Mouse (Mus musculus) gastrocnemius, postnatal 25 days (tissue): ENCODE data around the gene Cep55. TPM values are rescaled to one million over a fixed set of nuclear protein-coding genes. Genes with fewer than 3 reads are reported as not detected.

ENCODE experiments used
- DNase-seq: peaks from one replicate; pipeline ENCODE4 v3.0.0; 2022
- total RNA-seq, 2 experiments: library from RNA; stranded (reverse); gene quantifications; 1 replicate in 1 of 2; 2 replicates in 1 of 2; pipeline ENCODE4 v1.2.3; 2021

The Cep55 gene
- total RNA-seq, 2 experiments from 2014 or later = 0.10 to 0.29 TPM

DNA sequence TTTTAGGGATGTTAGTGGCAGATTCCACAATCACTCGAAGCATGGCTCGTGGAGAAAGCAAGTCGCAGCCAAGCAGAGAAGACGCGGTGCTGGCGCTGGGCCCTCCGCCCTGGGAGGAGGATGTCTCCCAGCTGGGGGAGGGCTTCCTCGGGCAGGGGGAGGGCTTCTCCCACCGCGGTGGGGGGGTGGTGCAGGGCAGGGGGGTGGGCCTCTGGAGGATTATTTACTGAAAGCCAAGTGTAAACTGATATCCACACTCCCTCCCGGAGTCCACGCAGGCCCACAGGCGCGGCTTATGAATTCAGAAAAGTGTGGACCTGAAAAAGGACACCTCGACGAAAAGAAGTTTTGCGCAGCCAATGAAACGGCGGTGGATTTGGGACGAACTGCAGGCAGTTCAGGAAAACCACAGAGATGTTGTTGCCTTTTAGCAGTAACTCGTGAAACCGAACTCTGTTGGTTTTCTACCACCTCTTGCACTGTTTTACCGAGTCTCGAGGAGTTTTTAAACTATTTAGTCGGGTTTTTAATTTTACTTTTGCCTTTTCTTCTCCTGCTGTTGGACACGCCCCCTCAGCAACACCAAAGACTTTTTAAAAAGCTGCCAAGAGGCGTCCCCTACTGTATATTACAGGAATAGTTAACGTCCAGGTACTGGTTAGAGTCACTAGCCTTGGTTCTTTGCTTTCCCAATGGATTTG is 11.4 kb upstream of the Cep55 start, which contains the start of gene Myof:
Myof (minus strand) TSS at position 297 of the 701 bp plus-strand sequence.
- peak; percentile 66 for DNase-seq

DNA sequence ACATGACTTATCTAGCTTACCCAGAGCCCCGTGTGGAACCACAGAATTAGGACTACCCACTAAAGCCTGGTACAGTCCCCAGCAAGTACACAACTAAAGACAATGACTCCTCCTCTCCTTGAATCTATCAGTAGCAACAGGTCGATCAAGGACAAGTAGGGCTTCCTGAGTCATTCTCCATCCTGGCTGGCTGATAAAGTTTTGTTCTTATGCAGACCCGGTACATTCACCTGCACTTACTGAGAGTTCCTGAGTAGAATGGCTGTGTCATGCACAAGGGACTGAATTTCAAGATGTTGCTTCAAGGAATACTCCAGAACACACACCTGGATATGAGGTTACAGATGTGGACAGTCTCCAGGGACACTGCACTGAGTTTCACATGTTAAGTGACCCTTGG is 9.6 kb upstream of the Cep55 start:
- DNase-seq = no peak

DNA sequence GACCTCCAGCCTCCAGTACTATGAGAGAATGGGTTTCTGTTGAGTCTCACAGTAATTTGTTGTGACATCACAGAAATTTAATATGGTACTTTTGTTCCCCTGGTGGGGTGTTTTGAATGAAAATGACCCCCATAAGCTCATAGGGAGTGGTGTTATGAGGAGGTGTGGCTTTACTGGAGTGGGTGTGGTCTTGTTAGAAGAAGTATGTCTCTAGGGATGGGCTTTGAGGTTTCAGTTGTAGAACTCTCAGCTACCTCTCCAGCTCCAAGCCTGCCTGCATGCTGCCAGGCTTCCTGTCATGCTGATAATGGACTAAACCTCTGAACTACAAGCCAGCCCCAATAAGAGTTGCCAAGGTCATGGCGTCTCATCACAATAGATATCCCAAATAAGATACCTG is 5.1 kb upstream of the Cep55 start:
- no peak for DNase-seq

DNA sequence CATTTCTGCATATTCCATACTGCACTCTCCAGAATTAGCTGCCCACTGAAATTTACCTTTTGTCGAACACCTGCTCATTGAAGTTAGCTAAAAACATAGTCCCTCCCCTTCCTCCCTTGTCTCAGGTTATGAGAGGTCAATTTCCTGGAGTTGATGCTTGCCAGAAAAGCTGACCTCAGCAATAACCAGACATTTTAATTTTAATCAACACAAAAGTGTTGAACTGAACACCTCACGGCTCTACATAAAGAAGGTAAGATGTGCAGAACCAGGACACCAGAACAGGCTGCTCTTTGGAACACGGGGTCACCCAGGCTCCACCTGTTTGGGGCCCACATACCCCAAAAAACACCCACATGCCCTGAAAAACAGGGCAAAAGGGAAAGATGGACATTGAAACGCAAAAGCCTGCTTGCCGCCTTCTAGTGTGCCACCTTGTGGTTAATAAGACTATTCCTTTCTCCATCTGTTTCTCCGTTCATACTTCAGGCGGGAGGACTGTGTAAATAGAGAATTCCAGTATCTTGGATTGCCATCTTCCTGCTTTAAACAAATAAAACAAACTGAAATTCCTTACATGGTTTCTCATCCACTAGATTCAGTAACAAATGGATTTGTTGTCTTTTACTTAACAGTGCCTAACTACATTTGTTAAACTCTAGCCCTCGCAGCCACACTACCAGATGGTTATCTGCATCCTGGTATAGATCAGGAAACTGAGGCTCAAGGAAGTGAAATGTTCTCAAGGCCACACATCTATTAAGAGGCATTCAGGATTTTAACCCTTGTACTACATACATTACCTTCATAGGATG is 1.4 kb upstream of the Cep55 start:
- DNase-seq = no peak

DNA sequence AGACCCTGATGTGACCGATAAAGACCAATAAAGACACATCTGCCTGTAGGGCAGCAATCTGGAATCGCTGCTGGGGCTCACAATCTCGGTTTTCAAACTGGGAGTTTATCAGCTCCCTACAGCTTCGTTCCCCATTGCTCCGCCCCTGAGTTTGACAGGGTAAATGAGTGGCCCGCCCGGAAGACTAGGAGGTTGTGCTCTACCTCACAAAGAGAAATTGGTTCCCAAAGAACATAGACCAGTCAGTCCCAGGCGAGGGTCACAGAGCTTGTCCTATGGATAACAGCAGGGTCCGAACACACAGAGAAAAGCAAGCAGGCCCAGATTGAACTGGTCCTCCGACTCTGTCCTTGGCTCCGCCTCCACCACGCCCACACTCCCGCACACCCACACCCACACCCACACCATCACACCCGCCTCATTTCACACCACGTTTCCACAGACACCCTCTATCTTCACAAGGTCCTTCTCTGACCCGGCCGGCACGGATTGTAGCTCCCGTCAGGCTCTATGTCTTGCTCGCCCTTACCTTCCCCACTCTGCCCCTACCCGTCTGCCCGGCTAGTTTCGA is 577 bp upstream of the Cep55 start:
- DNase-seq = no peak

DNA sequence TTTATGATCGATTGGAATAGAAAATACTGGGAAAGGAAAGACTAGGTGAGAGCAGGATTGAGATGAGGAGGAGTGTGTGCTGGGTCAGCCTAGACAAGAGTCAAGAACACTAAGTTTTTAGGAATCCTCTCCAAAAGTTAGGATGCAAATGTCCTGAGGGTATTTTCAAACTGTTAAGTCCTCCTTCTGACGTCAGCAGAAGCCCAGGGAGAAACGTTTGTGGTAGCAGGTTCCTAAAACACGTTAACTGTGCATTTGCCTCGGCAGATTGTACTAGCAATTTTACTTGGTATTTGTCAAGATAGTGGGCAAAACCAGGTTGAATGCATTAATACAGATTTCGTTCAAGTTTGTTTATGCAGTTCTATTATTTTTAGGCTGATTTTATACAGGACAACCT is 987 bp downstream of the Cep55 start:
- DNase-seq = no peak

DNA sequence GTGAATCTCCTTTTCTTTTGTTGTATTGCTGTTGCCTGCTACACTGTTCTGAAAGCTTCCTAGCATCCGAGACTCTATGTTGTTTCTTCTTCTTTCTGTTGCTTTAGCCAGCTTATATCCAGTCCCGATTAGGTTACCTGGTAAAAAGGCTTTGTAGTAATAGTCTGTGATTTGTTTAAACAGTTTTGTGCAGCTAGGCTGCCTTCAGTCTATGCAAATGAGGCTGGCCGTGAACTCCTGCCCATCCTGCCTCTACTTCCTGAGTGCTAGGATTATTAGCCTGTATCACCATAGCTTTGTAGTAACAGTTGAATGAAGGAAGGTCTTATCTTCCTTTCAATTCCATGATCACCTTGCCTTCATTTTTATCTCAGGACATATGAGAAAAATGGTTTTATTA is 1.5 kb downstream of the Cep55 start:
- no peak for DNase-seq

DNA sequence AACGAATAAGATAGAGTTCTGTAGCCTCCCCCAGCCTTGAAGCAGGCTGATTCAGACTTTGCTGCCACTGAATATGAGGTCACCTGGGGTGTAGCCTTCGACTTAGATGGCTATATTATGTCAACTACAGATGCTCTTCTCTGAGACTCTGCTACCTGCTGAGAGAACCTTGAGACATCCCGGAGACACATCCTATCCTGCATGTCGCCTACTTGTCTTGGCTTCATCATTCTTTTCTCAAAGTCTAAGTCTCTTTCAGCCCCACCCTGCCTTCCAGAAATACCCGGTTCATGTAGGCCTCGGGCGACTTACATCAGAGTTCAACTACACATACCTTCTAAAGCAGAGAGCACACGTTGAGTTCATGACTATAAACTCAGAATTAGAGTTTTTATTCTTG is 2.1 kb downstream of the Cep55 start:
- DNase-seq = no peak

DNA sequence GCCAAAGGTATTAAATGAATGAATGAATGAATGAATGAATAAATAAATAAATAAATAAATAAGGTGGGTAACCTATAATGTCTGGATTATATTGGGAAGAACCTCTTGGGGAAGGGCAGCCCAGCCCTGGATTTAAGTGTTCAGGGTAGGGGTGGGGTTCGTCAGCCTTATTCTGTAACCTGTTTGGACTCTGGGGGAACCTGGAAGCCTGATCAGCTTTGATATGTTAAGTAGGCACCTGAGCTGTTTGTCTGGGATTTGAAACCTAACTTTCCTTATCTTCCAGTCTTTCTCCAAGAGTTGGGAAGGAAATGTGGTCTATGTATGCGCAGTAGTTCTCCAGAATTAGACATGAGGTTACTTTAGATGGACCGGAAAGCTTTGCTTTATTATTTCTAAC is 8.4 kb downstream of the Cep55 start:
- no peak for DNase-seq

DNA sequence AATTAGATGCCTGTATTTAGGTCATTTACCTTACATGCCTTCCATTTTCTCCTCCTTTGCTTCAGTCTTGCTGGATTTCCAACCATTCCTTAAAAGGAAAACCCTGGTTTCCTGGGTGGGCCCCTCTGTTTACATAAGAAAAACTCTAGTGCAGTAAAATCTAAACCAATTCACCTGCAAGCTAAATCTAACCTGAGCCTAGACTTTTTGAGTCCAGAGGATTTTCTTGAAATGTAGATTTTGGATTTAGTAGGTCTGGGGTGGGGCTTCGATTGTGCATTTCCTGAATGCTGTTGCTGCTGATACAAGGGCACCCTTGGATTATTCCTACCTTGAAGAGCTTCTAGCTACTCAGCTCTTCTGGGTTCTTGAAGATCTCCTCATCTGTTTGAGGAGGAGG is 9.2 kb downstream of the Cep55 start:
- DNase-seq = no peak

DNA sequence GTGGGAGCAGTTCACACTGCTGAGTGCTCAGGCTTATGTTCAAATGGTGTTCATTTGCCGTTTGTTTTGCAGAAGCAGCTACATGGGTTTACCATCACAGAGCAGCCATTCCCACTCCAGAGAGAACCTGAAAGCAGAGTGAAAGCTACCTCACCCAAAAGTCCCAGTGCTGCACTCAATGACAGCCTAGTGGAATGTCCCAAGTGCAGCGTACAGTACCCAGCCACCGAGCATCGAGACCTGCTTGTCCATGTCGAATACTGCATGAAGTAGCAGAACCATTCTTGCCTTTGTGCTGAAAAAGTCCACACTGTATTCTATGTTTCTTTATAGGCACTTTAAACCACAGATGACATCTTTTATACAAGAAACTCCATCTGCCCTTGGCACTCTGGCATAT is 18.4 kb downstream of the Cep55 start:
- DNase-seq = no peak

DNA sequence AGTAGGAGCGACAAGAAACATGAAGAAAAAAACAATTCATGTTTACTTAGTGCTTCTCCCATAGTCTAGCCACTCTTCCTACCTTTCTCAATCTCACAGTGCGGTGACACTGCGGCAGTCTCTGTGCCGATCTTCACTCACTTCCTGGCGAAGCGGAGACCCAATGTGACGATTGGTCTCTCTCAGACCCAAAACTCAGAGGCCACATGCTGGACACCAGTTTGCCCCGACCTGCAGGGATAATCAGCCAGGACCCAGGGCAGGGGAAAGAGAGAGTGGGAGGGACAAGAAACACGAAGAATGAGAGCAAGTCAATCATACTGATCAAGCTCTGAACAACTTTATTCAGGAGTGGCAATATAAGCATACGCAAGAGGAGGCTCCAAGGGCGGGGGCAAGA is 20.2 kb downstream of the Cep55 start:
- DNase-seq = no peak

DNA sequence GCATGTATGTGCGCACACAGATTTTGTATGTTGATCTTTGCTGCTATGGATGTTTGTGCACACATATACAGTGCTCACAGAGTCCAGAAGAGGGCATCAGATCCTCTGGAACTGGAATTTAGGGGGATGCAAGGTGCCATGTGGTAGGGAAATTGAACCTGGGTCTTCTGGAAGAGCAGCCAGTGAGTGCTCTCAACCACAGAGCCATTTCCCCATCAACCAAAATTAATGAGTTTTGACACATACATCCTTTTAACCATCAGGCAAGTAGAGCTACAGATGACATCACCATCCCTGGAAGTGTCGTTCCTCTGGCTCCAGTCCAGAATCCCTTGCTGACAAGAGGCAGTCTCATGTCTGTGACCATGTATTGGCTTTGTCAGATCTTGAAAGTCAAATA is 21.4 kb downstream of the Cep55 start:
- no peak for DNase-seq

DNA sequence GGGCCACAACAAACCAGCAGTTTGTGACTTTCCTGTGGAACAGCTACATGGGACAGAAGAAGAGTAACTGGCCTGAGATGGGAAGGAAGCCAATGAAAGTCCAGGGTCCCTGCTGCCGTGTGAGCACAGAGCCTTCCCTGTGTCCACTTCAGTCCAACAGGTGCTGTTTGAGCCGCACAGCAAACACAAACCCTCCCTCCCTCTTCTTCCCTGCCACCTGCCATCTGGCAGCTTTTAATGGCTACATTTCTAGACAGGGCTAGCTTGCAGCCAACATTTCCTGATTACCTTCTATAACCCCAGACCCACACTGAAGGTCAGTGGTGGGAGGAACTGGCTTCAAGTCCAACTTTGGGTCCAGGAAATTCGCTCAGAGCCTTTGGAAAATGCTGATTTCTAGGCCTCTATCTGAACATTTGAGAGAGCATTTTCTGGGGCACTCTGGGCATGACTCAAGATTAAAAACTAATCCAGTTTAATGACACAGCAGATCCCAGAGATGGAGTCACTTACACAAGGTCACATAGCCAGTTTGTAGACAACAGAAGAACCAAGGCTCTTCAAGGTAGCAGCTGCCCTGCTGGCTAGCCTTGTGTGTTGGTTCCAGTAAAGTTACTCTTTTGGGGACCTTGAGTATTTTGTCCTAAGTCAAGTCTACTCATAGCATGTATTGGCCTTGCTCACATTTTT is 23.2 kb downstream of the Cep55 start:
- DNase-seq = no peak

DNA sequence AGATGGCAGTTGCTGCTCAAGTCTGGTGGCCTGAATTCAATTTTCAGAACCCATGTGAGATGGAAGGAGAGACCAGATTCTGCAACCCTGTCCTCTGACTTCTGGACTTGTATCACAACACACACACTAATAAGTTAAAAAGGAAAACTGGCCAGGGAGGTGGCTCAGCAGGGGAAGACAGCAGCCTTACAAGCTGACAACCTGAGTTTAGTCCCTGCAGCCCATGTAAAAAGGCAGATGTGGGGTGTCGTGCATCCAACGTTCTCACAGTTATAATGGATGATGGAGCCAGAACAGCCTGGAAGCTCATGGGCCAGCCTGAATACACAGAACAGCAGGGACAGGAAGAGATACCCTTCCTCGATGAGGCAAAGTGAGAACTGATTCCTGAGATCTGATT is 26.6 kb downstream of the Cep55 start:
- DNase-seq = no peak

DNA sequence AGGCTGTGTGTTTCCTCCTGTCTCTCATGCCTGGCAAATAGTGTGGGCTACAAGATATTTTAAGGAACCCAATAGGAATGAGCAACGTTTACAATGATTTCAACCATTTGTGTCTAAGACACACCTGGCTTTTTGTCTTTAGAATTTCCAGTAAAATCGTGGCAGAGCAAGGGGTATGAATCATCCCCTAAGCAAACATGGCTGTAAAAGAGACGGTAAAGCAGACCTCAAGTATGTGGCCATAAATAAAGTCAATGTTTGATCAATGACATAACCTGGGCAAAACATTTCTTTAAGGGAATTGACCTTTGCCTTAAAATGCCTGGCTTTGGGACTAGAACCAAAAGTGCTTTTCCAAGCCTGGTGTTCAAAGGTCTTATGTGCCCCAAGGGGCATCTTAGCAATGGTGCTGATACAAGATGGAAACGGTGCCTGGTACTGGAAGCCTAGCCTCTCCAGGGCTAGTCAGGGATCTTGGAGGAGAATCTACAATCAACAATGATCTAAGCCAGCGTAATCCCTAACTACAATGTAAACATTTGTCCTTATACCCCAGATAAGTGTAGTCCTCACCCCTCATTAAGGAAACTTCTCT is 28.2 kb downstream of the Cep55 start:
- DNase-seq = no peak

DNA sequence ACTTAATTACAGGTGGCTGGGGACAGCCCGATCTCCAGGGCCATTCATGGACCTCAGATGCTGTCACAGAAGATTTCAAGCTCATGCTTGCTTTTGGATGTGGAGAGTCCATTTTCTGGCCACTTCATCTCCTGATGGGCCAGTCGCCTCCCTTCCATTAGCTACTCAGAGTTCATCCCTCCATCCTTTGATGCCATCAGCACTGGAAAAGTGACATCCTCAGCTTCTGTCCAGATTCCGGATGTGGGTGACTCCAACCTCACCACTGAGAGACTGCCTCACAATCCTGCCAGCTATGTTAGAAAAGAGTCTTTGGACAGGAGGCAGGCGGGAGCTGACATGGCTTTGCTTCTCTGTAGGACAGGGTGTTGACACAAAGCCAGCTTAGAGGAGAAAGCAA is 31.0 kb downstream of the Cep55 start:
- DNase-seq = no peak

DNA sequence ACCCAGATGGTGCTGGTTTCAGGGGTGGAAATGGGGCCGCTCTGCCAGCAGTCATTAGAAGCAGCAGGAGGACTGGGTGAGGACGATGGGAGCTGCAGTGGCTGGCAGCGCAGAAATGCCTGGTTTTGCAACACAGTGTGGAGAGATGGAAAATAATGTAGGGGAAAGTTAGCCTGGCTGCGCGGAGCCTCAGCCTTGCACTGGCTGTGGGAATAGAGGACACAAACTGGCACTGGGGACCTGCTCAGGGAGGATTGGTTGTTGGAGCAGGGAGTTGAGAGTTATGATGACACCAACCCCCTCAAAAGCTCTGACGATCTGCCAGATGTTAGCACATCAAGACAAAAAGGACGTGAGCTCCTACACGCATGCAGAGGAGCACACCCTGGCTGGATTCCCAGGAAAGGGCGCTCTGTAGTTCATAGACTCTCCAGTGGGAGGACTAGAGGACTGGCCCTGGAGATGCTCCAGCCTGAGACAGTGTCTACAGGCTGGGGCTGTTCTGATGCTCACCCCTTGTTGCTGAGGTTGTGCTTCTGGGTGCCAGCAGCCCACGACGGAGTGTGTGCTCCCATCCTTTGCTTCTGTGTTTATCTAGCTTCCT is 32.2 kb downstream of the Cep55 start:
- DNase-seq = no peak

DNA sequence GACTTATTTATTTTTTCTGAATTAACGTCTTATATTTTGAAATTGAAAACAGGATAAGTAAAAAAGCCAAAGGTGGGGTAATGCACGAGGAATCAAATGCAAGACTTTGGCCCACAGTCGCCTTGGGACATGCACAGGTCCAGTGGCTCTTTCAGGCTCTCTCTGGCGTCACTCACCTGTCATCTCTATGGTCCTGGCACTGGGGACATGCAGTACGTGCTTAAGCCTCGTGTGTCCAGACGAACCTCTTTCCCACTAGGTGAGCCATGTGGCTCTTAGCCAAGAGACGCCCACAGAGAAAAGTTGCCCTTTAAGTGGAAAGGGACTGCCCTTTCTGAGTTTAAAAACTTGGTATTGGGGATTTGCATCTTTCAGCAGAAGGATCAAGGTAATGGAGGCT is 34.5 kb downstream of the Cep55 start:
- no peak for DNase-seq

DNA sequence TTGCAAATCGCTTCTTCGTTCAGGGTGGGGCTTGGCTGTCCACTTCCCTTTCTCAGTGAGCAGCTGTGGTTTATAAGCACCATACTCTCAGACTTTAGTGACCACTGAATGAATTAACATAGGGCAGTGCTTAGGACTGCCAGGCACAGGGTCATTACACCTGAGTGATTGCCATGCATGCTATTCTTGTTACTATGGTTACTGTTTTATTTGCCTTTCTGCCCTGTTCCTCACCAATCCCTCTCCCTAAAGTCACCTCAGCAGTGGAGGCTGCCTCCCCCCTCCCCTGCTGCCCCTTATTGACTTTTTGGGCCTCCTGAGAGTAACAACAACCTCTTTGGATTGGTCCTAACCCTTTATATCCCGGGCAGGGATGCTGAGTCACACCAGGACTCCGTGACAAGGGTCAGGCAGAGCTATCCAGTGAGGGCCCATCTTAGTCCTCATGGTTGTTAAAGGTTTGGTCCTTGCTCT is 36.7 kb downstream of the Cep55 start:
- no peak for DNase-seq

DNA sequence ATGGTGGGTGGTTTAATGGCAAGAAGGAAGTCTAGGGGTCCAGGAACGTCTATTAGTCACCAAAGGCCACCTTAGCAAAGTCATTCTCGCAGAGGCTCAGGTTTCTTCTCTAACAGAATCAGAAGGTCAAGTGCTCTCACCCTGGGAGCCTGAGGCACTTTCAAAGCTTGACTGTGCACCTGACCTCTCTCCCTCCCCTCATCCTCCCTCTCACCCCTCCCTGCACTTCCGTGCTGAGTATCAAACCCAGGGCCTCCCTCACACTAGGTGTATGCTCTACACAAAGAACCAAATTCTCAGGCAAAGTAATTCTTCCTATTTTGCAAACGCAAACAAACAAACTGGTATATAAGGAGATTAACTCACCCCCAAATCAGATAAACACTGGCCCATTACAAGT is 41.4 kb downstream of the Cep55 start:
- DNase-seq = no peak
